Mouse (Mus musculus) embryonic fibroblast, embryonic 13.5 days (primary cell): Measurements from ENCODE around the gene Ksr1. TPM values are rescaled to one million over a fixed set of nuclear protein-coding genes. Genes with fewer than 3 reads are reported as not detected.

Experiments
- H3K27ac ChIP-seq: 2 replicates; pipeline ENCODE4 v1.5.1; 2012; ENCODE audit warnings: low read length, control low read depth, inconsistent platforms; ENCODE audit not compliant: insufficient read depth
- H3K4me1 ChIP-seq: 2 replicates; pipeline ENCODE4 v1.6.1; 2011; ENCODE audit warnings: low read length; ENCODE audit not compliant: control insufficient read depth, insufficient read depth
- H3K4me3 ChIP-seq: 2 replicates; pipeline ENCODE4 v1.5.1; 2011; ENCODE audit warnings: mild to moderate bottlenecking, control low read depth, low read length; ENCODE audit not compliant: insufficient read depth
- CTCF ChIP-seq: IDR thresholded peaks from 2 replicates; pipeline ENCODE4 v1.5.1; 2011; ENCODE audit warnings: mild to moderate bottlenecking, control low read depth, low read length, moderate library complexity, borderline replicate concordance; ENCODE audit not compliant: insufficient read depth
- POLR2A ChIP-seq: IDR thresholded peaks from 2 replicates; pipeline ENCODE4 v1.6.1; 2011; ENCODE audit warnings: low read depth, mild to moderate bottlenecking, control low read depth, low read length, moderate library complexity
- polyA plus RNA-seq: library from polyadenylated mRNA; stranded (reverse); fragments of >200 nt; gene quantifications from 2 replicates; pipeline ENCODE4 v1.2.4, GENCODE M21; 2011; ENCODE audit warnings: low read depth; ENCODE audit not compliant: missing spikeins, insufficient read length

Gene Ksr1
- polyA plus RNA-seq: 3.4 and 3.9 TPM in 2 replicates

DNA sequence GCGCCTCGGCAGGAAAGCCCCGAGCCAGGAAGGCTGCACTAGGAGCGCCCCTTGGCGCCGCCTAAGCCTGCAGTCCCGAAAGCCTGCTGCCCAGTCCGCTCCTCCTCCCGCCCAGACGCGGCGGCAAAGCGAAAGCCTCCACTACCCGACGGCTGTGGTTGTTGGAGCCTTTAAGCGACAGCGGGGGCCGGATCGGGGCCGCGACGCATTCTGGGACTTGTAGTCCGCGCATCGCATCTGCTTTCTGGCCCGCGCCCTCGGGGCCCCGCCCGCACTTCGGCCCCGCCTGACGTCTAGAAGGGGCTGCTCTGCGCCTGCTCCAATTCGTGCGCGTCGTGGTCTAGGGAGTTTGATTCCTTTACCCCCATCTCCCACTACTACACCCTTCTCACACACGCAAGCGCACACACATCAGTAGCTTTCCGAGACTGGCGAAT, at the start of gene Ksr1:
TSS of gene Ksr1 (minus strand) at position 77 of the 437 bp plus-strand sequence.
- H3K4me1 ChIP-seq: 0 out of 2 replicates have a peak, but pooled peaks cover 4% of the 10 kb centered on the region
- H3K27ac ChIP-seq: no peak within 1 kb of the TSS
- no peak for TF ChIP-seq CTCF
- TF ChIP-seq POLR2A: peak; percentile 90
- peak within 1 kb of the TSS; percentile 92 for H3K4me3 ChIP-seq

DNA sequence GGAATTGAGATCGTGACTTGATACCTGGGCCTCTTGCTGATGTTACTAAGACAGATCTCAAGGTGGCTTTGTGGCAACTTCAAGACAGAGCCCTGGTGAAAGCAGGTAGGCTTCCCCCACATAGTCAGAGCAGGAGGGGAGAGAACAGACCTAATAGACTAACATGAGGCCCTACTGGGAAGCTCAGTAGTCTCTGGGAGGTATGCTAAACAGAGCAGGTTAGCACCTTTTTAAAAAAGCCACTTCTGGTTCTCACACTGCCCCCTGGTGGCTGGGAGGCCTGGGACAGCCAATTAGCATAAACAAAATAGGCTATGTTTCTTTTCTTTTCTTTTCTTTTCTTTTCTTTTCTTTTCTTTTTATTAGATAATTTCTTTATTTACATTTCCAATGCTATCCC, 46.0 kb upstream of the Ksr1 start:
- Histone ChIP-seq H3K4me1 (peaks cover 6% of the 10 kb centered on the region), H3K27ac (no peak overlapping the region), H3K4me3 (no peak overlapping the region)
- no peak for TF ChIP-seq POLR2A
- TF ChIP-seq CTCF: no peak

DNA sequence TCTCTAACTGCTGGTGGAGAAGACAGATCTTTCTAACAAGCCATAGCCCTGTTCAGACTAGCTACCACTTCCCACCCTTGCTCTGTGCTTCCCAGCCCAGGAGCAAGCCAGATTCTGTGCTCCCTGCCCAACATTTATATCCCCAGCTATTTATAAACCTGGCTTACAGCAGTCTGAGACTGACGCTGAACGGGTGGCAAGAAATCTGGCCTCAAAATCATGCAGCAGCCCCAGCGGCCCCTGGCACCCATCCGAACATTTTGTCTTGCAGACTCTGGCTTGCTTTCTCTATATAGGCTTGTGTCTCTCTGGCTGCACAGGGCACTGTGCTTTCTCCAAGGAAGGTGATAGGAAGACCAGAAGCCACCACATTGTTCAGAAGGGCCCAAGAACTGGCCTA, 45.0 kb upstream of the Ksr1 start:
- no peak overlapping the region for H3K4me3 ChIP-seq
- no peaks in the 10 kb centered on the region for H3K4me1 ChIP-seq
- no peak for TF ChIP-seq POLR2A
- no peak for TF ChIP-seq CTCF
- no peak overlapping the region for H3K27ac ChIP-seq

DNA sequence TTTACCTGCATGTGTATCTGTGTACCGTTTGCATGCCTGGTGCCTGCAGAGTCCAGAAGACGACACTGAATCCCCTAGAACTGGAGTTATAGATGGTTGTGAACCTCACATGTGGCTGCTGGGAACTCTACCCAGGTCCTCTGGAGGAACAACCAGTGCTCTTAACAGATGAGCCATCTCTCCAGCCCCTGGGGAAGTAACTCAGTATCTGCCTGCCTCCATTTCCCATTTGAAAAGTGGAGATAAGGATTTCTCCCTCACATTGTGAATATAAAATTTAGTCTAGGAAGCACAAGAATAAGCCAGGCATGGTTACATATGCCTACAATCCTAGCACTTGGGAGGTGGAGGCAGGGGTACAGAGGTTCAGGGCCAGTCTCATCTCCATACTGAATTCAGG, 44.0 kb upstream of the Ksr1 start:
- H3K4me3 ChIP-seq: no peak overlapping the region
- no peak overlapping the region for H3K27ac ChIP-seq

DNA sequence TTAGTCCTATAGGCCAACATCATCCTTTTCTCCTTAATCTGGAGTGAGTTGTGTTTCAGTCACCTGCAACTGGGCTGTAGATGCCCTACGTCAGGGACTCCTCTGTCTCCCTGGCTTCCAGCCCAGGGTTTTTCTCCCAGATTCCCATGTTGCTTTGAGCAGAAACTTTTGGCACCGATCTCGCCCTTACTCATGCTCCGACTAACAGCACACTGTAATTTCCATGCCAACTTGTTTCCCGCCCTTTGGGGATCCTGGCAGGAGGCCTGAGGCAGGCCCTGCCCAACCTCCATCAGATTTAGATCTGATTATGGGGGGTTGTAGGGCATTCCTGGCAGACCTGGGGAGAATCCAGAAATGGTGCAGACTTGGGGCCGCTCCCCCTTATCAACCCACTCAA, 42.0 kb upstream of the Ksr1 start:
- Histone ChIP-seq H3K4me3 (no peak overlapping the region), H3K27ac (no peak overlapping the region), H3K4me1 (no peaks in the 10 kb centered on the region)
- TF ChIP-seq CTCF (no peak), POLR2A (no peak)

More for the DNA sequence above, 44.0 kb upstream of the Ksr1 start:
- TF ChIP-seq POLR2A: no peak
- TF ChIP-seq CTCF: no peak
- no peaks in the 10 kb centered on the region for H3K4me1 ChIP-seq

DNA sequence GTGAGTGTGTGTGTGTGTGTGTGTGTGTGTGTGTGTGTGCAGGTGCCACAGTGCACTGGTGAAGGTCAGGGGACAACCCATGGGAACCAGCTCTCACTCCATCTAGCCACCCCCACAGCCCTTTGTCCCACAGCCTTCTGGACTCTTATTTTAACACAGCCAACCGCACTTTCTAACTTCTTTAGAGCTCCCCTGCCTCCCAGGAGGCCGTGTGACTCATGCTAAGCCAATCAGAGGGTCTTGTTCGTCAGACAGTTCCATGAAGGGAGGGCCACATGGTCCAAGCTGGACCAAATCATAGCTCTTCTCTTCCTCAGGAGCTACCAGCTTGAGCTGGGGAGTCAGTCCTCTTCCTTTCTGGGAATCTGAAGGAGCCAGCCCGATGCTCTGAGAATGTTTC, 41.1 kb upstream of the Ksr1 start:
- Histone ChIP-seq H3K4me3 (no peak overlapping the region), H3K27ac (no peak overlapping the region), H3K4me1 (no peaks in the 10 kb centered on the region)
- TF ChIP-seq CTCF (no peak), POLR2A (no peak)

DNA sequence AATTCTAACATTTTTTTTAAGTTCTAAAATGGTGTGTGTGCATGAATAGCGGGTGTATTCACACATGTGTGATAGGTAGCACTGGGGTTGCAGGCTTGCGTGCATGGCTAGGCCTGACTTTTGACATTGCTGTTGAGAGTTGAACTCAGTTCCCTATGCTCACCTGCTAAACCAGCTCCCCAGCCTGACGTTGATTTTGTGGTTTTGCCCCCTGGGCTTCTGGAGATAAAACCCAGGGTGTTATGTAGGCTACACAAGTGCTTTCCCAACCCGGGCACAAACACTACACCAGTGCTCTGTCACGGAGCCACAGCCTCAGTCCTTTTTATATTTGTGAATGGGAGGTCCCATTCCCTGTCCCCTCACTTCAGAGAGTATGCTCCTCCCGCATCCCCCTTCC, 39.5 kb upstream of the Ksr1 start:
- no peak for TF ChIP-seq CTCF
- no peaks in the 10 kb centered on the region for H3K4me1 ChIP-seq
- no peak overlapping the region for H3K27ac ChIP-seq
- no peak overlapping the region for H3K4me3 ChIP-seq

DNA sequence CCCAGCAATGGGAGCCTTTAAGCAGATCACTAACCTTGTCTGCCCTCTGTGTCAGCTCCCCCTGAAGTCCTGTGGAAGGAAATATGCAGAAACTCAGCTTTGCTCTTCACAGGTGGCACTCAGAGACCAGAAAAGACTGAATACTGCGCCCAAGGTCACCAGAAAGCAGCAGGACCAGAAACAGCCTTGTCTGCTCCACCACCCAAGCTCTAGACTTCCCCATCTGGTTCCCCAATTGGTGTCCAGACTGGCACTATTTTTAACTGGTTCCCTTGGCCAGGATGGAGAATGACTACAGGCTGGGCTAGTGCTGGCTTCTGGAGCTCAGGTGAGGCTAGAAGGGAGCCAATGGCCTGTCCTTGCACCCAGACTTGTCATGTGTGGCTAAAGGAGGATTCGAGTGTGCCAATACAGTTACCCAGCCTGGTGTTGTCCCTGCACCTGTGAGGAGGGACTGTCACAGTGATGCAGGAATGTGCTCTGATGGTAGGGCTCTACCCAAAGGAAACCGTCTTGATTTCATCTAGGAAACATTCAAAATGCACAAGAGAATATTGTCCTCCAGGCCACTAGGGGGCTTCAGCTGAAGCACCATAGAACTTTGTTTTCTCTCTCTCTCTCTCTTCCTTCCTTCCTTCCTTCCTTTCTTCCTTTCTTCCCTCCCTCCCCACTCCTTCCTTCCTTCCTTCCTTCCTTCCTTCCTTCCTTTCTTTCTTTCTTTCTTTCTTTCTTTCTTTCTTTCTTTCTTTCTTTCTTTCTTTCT, 38.1 kb upstream of the Ksr1 start:
- Histone ChIP-seq H3K4me1 (no peaks in the 10 kb centered on the region), H3K27ac (no peak overlapping the region), H3K4me3 (no peak overlapping the region)
- no peak for TF ChIP-seq CTCF

DNA sequence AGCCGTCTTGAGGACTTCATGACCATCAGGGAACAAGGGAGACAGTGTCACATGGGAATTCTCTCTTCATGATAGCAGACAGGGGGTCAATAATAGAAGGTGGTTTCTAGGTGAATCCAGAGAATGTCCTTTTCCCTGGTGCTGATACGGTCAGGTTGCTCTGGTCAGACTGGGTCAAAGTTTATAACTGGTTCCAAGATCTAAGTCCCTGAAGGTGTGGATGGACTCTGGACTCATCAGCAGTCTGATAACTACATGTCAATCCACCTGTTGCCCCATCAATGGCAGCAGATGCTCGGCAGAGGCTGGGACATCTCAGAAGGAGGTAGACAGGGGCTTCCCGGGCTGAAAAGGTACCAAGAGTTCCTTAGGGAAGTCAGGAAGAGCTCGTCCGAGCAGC, 37.2 kb upstream of the Ksr1 start:
- no peak for TF ChIP-seq CTCF
- Histone ChIP-seq H3K4me3 (no peak overlapping the region), H3K27ac (no peak overlapping the region), H3K4me1 (no peaks in the 10 kb centered on the region)

DNA sequence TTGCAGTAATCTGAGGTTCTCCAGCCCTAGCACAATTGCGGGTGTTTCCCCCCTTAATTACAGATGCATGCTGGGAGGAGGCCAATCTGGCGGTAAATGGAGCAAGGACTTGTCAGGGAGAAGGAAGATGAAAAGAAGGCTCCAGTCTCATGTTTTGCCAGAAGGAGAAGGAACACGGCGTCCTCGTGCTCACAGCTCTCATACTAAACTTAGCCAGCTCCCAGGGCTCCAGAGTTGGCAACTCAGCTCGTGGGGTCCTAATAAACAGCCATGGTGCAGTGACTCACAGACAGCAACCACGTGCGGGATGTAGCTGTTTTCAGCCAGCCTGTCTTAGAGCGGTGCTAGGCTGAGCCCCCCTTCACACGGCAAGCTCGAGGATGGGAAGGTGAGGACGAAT, 36.7 kb upstream of the Ksr1 start:
- TF ChIP-seq CTCF: no peak
- no peak for TF ChIP-seq POLR2A
- H3K4me3 ChIP-seq: no peak overlapping the region
- no peaks in the 10 kb centered on the region for H3K4me1 ChIP-seq
- H3K27ac ChIP-seq: no peak overlapping the region

DNA sequence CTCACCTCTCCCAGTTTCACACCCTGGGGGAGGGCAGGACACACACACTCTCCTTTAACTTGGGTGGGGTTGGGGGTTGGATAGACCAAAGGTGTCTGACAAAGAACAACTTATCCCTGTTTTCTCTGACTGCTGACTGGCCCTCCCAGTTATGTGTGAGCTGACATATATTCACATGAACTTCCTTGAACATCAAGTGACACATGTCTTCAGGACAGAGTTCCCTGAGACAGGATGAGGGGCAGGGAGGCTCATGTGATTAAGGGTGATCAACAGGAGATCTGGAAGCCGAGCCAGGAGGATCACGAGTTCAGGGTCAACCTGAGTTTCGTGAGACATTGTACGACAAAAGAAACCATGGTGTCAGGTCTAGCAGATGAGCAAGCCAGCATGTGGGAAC, 35.7 kb upstream of the Ksr1 start:
- Histone ChIP-seq H3K4me1 (no peaks in the 10 kb centered on the region), H3K27ac (no peak overlapping the region), H3K4me3 (no peak overlapping the region)
- TF ChIP-seq CTCF (no peak), POLR2A (no peak)
